Mouse (Mus musculus) stomach, embryonic 15.5 days (tissue): ENCODE results near the gene Mmp9. TPM values are rescaled to one million over a fixed set of nuclear protein-coding genes. Genes with fewer than 3 reads are reported as not detected.

Experiments used
- ATAC-seq: fragments of 200-750 bp; cut with Nextera tagmentation; 2 replicates; pipeline ENCODE4 v1.8.0; 2017; ENCODE audit warnings: low read depth, moderate number of reproducible peaks, moderate TSS enrichment; ENCODE audit not compliant: insufficient read depth, low FRiP score
- H3K27ac ChIP-seq: fragments of 300-500 bp; sonication (generic); 2 replicates; pipeline ENCODE4 v1.5.1; 2015; ENCODE audit warnings: mild to moderate bottlenecking, inconsistent platforms
- H3K27me3 ChIP-seq: fragments of 300-500 bp; sonication (generic); replicated peaks from 2 replicates; pipeline ENCODE4 v1.6.1; 2015; ENCODE audit warnings: inconsistent platforms
- H3K36me3 ChIP-seq: fragments of 300-500 bp; sonication (generic); 2 replicates; pipeline ENCODE4 v1.6.1; 2015; ENCODE audit warnings: inconsistent platforms
- H3K4me1 ChIP-seq: fragments of 300-500 bp; sonication (generic); 2 replicates; pipeline ENCODE4 v1.6.1; 2015; ENCODE audit warnings: inconsistent platforms
- H3K4me2 ChIP-seq: fragments of 300-500 bp; sonication (generic); 2 replicates; pipeline ENCODE4 v1.6.1; 2015; ENCODE audit warnings: mild to moderate bottlenecking, inconsistent platforms
- H3K4me3 ChIP-seq: fragments of 300-500 bp; sonication (generic); replicated peaks from 2 replicates; pipeline ENCODE4 v1.5.1; 2015; ENCODE audit warnings: inconsistent platforms
- H3K9ac ChIP-seq: fragments of 300-500 bp; sonication (generic); 2 replicates; pipeline ENCODE4 v1.6.1; 2015; ENCODE audit warnings: inconsistent platforms
- H3K9me3 ChIP-seq: fragments of 300-500 bp; sonication (generic); 2 replicates; pipeline ENCODE4 v1.6.1; 2016; ENCODE audit warnings: inconsistent platforms
- WGBS: fragments of 180-500 bp; shearing (Covaris S2); methylation state at CpG from one replicate; pipeline ENCODE4 v1.1.7; 2015; 5-methylcytosine and 5-hydroxymethylcytosine counted together
- polyA plus RNA-seq: library from polyadenylated mRNA; unstranded; fragments of >200 nt; fragmentation: Nextera tagmentation; extraction: Ambion mirVana; gene quantifications from 2 replicates; pipeline ENCODE4 v1.2.1, GENCODE M21; 2015

Gene Mmp9
- polyA plus RNA-seq, 1 experiment from 2014 or later, result 5.3 TPM

DNA sequence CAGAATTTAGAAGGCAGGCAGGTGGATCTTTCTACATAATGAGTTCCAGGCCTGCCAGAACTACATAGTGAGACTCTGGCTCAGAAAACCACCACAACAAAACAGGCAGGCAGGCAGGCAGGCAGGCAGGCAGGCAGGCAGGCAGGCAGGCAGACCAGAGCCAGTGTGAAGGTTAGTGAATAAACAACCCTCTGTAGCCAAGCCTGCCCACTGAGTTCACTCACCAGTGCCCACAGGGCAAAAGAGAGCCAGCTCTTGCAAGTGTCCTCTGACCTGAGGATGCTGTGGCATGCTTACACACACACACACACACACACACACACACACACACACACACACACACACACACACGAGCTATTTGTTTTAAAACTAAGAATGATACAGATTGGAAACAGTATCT, 37.1 kb upstream of the Mmp9 start:
- no peak overlapping the region for H3K9ac ChIP-seq
- H3K27me3 ChIP-seq, result no peaks in the 10 kb centered on the region
- H3K4me2 ChIP-seq, result no peak overlapping the region
- H3K4me1 ChIP-seq, result no peaks in the 10 kb centered on the region
- no peak for ATAC-seq
- no peak overlapping the region for H3K27ac ChIP-seq
- 92% methylated on average over 1 of the region's 1 CpGs for whole genome bisulfite sequencing
- H3K36me3 ChIP-seq, result peaks cover 81% of the 10 kb centered on the region
- no peaks in the 10 kb centered on the region; the same call in 1 of the 2 replicates for H3K9me3 ChIP-seq
- no peak overlapping the region for H3K4me3 ChIP-seq

DNA sequence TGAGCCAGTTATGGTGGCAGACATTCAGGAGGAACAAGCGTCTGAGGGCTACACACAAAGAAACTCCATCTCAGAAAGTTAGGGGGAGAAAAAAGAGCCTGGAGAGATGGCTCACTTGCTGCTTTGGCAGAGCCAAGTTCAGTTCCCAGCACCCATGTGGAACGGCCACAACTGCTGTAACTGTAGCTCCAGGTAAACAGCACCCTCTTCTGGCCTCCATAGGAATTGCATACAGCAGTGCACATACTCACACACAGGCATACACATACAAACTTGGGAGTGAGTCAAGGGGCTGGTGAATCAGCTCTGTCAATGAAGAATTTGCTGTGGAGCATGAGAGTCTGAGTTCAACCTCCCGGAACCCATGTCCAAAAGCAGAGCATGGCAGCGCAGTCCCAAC, 34.5 kb upstream of the Mmp9 start:
- Histone ChIP-seq H3K4me3 (no peak overlapping the region), H3K9ac (no peak overlapping the region), H3K9me3 (no peaks in the 10 kb centered on the region; the same call in 1 of the 2 replicates), H3K27ac (no peak overlapping the region), H3K4me1 (peaks cover 15% of the 10 kb centered on the region), H3K27me3 (no peaks in the 10 kb centered on the region), H3K36me3 (peaks cover 64% of the 10 kb centered on the region), H3K4me2 (no peak overlapping the region)
- WGBS, result 98% methylated on average over 4 of the region's 4 CpGs
- ATAC-seq, result no peak

DNA sequence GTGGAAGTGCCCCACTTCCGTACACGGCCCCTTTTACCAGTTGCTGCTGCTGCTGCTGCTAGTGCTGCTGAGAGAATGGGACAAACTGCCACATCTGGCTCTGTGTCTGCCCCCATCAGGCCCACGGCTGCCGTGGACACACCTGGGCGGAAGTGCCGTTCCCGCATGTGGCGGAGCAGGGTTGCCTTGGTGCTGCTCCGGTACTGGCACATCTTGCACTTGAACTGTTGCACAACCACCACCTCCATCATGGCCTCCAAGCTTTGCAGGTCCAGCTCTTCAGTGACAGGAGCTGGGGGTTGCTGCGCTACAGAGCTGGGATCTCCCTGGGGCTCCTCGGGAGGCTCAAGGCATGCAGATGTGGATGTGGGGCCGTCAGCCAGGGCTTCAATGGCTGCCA, 33.1 kb upstream of the Mmp9 start:
- H3K27ac ChIP-seq, result no peak overlapping the region
- no peaks in the 10 kb centered on the region; the same call in 1 of the 2 replicates for H3K9me3 ChIP-seq
- no peak overlapping the region for H3K4me3 ChIP-seq
- 95% methylated on average over 12 of the region's 12 CpGs for WGBS
- no peak for ATAC-seq
- no peak overlapping the region for H3K4me2 ChIP-seq
- H3K4me1 ChIP-seq, result peaks cover 18% of the 10 kb centered on the region
- H3K9ac ChIP-seq, result no peak overlapping the region
- H3K27me3 ChIP-seq, result no peaks in the 10 kb centered on the region
- H3K36me3 ChIP-seq, result peaks cover 50% of the 10 kb centered on the region

DNA sequence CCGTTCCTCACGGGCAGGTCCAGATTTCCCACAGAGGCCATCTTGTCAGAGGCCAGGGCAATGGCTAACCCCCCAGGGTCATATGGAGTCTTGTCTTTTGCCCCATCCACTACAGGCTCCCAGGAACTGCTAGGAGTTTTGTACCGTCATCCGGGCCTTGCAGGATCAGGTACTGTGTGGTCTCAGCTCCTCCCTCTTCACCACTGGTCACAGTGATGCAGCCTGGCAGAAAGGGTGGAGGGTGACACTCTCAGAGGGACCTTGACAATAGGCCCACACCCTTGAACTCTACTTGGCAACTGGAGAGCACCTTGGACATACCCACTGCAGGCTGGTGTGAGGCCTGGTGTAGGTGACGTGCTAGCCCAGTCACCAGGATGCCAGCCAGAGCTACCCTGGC, 32.6 kb upstream of the Mmp9 start:
- Histone ChIP-seq H3K36me3 (peaks cover 46% of the 10 kb centered on the region), H3K9ac (no peak overlapping the region), H3K9me3 (no peaks in the 10 kb centered on the region; the same call in 1 of the 2 replicates), H3K4me3 (no peak overlapping the region), H3K4me1 (peaks cover 19% of the 10 kb centered on the region), H3K27me3 (no peaks in the 10 kb centered on the region), H3K27ac (no peak overlapping the region), H3K4me2 (no peak overlapping the region)
- no peak for ATAC-seq
- WGBS, result 100% methylated on average over 5 of the region's 5 CpGs

DNA sequence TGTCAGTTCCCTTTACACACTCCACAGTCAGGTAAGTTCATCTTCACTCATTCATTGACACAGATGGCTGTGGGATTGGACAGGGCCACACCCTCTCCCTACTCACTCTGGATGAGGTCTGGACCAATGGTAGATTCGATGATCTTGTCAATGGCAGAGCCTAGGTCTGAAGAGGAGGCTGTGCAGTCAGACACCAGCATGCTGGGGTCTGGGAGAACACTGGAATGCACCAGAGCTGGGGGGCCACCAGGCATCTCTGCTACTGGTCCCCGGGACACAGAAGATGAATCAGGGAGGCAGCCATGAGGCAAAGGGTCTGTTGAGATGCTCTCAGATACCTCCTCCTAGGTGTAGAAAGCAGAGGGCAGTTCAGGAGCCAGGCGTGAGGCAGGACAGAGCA, 31.5 kb upstream of the Mmp9 start:
- H3K27ac ChIP-seq, result no peak overlapping the region
- no peak for ATAC-seq
- H3K9me3 ChIP-seq, result no peaks in the 10 kb centered on the region; the same call in 1 of the 2 replicates
- peak overlapping the region; percentile 75; the same call in 1 of the 2 replicates for H3K4me2 ChIP-seq
- no peak overlapping the region for H3K9ac ChIP-seq
- WGBS, result 95% methylated on average over 3 of the region's 3 CpGs
- peaks cover 43% of the 10 kb centered on the region for H3K36me3 ChIP-seq
- H3K4me1 ChIP-seq, result peaks cover 19% of the 10 kb centered on the region
- H3K27me3 ChIP-seq, result no peaks in the 10 kb centered on the region
- peak overlapping the region; percentile 86; the same call in 1 of the 2 replicates for H3K4me3 ChIP-seq

DNA sequence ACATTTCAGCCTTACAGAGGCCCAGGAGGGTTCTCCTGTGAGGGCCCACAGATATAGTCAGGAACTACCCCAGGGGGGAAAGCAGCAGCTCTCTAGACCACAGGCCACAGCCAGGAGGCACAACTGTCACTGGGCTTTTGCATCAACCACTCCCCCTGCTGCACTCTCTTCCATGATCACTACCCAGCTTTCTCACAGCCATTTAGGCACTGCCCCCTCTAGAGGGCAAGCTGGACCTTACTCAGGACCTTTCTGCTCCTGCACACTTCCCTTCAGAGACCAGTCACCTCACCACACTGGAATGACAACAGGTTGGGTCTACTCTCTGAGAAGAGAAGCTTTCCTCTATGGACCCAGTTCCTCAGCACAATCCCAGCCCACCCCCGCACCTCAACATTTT, 31.0 kb upstream of the Mmp9 start:
- H3K36me3 ChIP-seq, result peaks cover 40% of the 10 kb centered on the region
- H3K4me3 ChIP-seq, result peak overlapping the region; percentile 86
- peak overlapping the region; percentile 92; the same call in 1 of the 2 replicates for H3K9ac ChIP-seq
- peak overlapping the region; percentile 75 for H3K4me2 ChIP-seq
- peaks cover 19% of the 10 kb centered on the region for H3K4me1 ChIP-seq
- 76% methylated on average over 1 of the region's 1 CpGs for WGBS
- H3K9me3 ChIP-seq, result no peaks in the 10 kb centered on the region; the same call in 1 of the 2 replicates
- no peak overlapping the region for H3K27ac ChIP-seq
- no peak for ATAC-seq
- H3K27me3 ChIP-seq, result no peaks in the 10 kb centered on the region

DNA sequence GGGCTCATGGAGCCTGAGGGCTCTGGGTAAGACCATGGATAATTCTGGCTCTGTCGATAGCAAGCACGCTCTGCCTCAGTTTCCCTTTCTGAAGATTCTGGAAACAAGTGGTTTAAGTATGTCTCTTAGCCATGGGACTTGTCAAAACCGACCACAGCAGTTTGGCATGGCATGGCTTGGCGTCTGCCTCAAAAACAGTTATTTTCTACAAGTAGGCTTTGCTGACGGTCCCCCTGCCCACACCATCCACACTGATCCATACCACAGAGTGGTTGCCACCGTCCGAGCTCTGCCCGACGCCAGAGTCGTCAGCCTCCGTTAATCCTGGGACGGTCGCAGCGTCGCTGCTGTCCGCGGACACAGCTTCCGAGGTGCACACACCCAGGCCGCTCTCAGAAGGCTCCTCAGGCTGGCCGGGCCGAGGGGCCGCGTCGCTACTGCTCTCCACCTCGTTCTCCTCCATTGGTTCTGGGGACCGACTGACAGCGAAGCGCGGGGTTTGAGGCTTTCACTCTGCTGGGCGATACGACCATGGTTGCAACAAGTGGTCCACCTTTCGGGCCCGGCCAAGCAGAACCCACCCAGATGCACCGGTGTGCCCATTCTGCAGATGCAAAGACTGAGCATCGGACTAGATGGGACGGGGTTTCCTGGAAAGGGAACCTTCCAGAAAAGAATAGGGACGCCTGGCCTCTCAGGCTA, 30.1 kb upstream of the Mmp9 start:
- peak; percentile 3; the same call in 1 of the 2 replicates for ATAC-seq

DNA sequence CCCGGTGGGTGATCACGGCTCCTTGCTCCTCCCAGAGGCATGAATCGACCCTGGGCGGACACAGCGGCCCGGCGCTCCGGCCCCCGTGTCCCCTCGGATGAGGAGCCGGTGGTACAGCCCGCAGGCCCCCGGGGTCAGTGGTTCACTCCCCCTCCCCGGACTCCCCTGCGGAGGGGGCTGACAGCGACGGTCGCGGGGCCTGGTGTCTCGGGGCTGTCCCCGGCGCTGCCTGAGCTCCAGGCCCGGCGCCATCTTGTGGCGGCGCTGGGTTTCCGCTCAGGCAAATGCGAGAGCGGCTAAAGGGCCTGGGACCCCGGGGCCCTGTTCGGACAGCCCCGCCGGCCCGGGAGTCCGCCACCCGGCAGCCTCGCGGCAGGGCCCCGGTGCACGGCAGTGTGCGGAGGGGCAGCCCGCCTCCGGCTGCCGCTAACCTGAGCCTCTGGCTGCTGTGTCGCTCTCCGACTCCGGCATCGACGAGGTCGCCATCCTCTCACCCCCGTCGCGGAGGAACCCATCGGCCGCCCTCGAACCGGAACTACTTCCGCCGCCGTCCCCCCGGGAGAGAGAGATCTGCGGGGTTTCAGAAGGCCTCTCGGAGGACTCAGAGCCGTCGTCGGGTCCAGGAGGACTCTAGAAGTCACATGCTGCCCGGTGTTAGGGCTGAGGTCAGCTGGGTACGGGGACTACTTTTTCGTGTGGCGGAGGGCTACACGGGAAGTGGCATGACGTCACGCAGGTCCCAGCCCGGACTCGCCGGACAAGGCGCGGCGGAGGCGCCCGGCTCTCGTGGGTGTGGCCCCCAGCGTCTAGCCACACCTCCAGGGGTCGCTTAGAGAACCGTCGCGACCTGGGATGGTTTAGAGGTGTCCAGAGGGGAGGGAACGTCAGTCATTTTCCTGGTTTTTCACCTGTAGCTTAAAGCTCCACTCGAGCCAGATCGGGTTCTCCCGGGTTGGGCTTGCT, 29.2 kb upstream of the Mmp9 start, which contains the start of gene Zfp335:
TSS of gene Zfp335 (minus strand) at position 672 of the 963 bp plus-strand sequence.
- peaks cover 26% of the 10 kb centered on the region for H3K36me3 ChIP-seq
- peak within 1 kb of the TSS; percentile 75 for H3K4me2 ChIP-seq
- under 1% methylated on average over 91 of the region's 91 CpGs for WGBS
- H3K9me3 ChIP-seq, result no peaks in the 10 kb centered on the region
- H3K4me1 ChIP-seq, result peaks cover 19% of the 10 kb centered on the region
- peak within 1 kb of the TSS; percentile 92 for H3K9ac ChIP-seq
- ATAC-seq, result peak; percentile 85
- no peaks in the 10 kb centered on the region for H3K27me3 ChIP-seq
- H3K4me3 ChIP-seq, result peak within 1 kb of the TSS; percentile 86
- peak within 1 kb of the TSS; percentile 99 for H3K27ac ChIP-seq

More for the DNA sequence above, 30.1 kb upstream of the Mmp9 start:
- H3K9me3 ChIP-seq, result no peaks in the 10 kb centered on the region; the same call in 1 of the 2 replicates
- H3K4me2 ChIP-seq, result peak overlapping the region; percentile 75
- H3K36me3 ChIP-seq, result peaks cover 34% of the 10 kb centered on the region
- no peaks in the 10 kb centered on the region for H3K27me3 ChIP-seq
- peak overlapping the region; percentile 86 for H3K4me3 ChIP-seq
- peaks cover 19% of the 10 kb centered on the region for H3K4me1 ChIP-seq
- peak overlapping the region; percentile 99 for H3K27ac ChIP-seq
- H3K9ac ChIP-seq, result peak overlapping the region; percentile 92
- 4% methylated on average over 37 of the region's 37 CpGs for WGBS

DNA sequence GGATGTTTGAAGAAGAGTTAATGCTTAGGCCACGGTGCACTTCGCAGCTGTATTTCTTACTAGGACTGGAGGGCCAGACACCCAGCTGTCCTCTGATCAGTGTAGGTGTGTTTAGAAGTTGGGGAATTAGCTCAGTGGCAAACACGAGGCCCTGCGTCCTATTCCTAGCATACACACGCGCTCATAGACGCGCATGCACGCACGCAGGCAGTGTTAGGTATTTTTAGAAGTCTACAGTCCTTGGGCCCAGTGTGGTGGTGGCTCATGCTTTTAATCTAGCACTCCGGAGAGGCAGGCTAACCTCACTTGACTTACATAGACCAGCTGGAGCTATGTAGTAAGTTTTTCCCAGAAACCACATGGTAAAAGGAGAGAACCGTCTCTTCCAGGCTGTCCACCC, 28.4 kb upstream of the Mmp9 start:
- Histone ChIP-seq H3K4me2 (peak overlapping the region; percentile 70), H3K4me3 (peak overlapping the region; percentile 86), H3K4me1 (peaks cover 19% of the 10 kb centered on the region), H3K9me3 (no peaks in the 10 kb centered on the region), H3K36me3 (peaks cover 18% of the 10 kb centered on the region), H3K27me3 (no peaks in the 10 kb centered on the region), H3K9ac (peak overlapping the region; percentile 92), H3K27ac (peak overlapping the region; percentile 99)
- peak; percentile 11; the same call in 1 of the 2 replicates for ATAC-seq
- WGBS, result 8% methylated on average over 12 of the region's 12 CpGs

DNA sequence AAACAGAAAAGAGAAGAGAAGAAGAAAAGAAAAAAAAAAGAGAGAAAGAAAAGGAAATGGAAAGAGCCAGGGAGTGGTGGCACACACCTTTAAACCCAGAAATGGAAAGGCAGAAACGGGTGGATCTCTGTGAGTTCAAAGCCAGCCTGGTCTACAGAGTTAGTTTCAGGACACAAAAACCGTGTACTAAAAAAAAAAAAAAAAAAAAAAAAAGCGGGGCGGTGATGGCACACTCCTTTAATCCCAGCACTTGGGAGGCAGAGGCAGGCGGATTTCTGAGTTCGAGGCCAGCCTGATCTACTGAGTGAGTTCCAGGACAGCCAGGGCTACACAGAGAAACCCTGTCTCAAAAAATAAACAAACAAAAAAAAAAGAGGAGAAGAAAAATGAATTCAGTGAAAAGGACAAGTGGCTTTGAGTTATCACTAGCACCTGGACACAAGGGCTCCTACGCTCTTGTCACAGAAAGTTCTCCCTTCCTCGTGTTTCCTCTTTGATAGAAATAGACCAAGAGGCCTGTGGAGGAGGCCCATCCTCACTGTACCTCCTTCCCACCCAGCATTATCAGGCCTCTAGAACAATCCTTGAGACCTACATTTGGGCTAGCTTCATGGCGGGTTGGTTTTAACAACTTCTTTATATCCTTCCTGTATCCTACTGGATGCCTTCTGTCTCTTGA, 27.7 kb upstream of the Mmp9 start:
- H3K36me3 ChIP-seq, result peaks cover 11% of the 10 kb centered on the region
- H3K27me3 ChIP-seq, result no peaks in the 10 kb centered on the region
- peak overlapping the region; percentile 99; the same call in 1 of the 2 replicates for H3K27ac ChIP-seq
- WGBS, result 88% methylated on average over 8 of the region's 9 CpGs
- peaks cover 19% of the 10 kb centered on the region for H3K4me1 ChIP-seq
- H3K4me3 ChIP-seq, result peak overlapping the region; percentile 86; the same call in 1 of the 2 replicates
- H3K4me2 ChIP-seq, result no peak overlapping the region
- ATAC-seq, result no peak
- no peak overlapping the region for H3K9ac ChIP-seq
- H3K9me3 ChIP-seq, result no peaks in the 10 kb centered on the region

DNA sequence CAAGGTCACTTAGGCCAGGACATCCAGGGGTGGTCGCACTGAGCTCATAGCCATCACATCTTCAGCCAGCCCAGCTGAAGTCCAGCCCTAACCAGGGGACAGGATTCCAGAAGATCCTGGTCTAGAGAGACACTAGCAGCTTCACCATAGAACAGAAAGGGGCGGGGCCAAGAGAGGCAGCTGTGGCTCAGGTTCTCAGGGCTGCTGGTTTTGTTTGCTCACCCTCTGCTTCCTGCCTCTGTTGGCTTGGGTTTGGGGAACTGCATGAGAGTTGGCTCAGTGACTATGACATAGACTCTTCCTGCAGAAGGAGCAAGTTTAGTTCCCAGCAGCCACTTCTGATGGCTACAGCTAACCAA, 27.2 kb upstream of the Mmp9 start:
- Histone ChIP-seq H3K4me1 (peaks cover 19% of the 10 kb centered on the region), H3K36me3 (peaks cover 6% of the 10 kb centered on the region), H3K9ac (no peak overlapping the region), H3K4me2 (no peak overlapping the region), H3K27ac (no peak overlapping the region), H3K4me3 (no peak overlapping the region), H3K27me3 (no peaks in the 10 kb centered on the region), H3K9me3 (no peaks in the 10 kb centered on the region)
- WGBS, result 65% methylated on average over 2 of the region's 2 CpGs
- ATAC-seq, result no peak
